Mouse (Mus musculus): ENCODE data around the gene Tpx2. TPM values are rescaled to one million over a fixed set of nuclear protein-coding genes. Genes with fewer than 3 reads are reported as not detected.

Tpx2 gene
- polyA plus RNA-seq, 1 experiment from 2014 or later = 16.1 TPM

DNA sequence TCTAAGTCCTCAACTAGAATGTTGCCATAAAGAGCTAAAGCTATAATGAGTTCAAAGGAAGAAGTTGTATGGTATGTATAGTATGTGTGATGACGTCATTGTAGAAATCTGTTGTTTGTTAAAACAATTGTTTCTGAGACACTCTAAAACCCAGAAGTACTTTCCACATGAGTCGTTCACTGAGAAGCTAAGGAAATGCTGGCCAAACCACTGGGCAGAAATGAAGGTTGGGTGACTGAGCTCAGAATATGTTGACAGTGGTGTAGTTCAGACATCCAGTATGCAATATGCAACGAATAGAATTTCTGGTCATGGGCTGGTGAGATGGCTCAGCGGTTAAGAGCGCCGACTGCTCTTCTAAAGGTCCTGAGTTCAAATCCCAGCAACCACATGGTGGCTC is 15.6 kb downstream of the Tpx2 start:
- Histone ChIP-seq H3K9ac (ENCODE audit: low read depth, low read length) (no peak overlapping the region), H3K4me1 (replicated peaks; ENCODE audit: control insufficient read depth, insufficient read depth, low read length) (no peaks in the 10 kb centered on the region), H3K27me3 (replicated peaks; ENCODE audit: control insufficient read depth, insufficient read depth, low read length) (no peaks in the 10 kb centered on the region), H3K4me2 (replicated peaks; ENCODE audit: low read depth) (no peak overlapping the region), H3K4me3 (ENCODE audit: low read depth, low read length) (no peak overlapping the region), H3K9me3 (ENCODE audit: control insufficient read depth) (no peaks in the 10 kb centered on the region), H3K27ac (ENCODE audit: low read depth, low read length) (no peak overlapping the region), H3K36me3 (ENCODE audit: control insufficient read depth, insufficient read depth) (peaks cover 12% of the 10 kb centered on the region; the same call in 1 of the 2 replicates)
- no peak for TF ChIP-seq CTCF (IDR thresholded peaks at IDR 0.05; ENCODE audit: low read depth)
- 95% methylated on average over 6 of the region's 6 CpGs for WGBS
- ATAC-seq = no peak

DNA sequence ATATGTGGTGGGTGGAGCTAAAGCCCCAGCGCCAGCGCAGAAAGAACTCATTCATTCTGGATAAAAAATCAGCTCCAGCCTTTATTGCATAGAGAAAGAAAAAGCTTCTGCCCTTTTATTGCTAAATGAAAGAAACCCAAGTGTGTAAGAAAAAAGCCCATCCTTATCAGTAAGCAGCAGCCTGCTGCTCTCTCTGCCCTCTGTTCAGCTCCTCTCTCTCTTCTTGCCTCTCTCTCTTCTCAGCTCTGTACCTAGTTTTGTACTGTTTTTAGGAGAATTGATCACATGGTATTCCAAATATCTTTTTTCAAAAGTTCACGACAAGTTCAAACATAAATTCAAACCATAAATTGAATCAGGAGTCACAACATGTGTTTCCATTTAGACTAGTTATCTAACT is 30.5 kb downstream of the Tpx2 start:
- no peak overlapping the region for H3K4me2 ChIP-seq (replicated peaks; ENCODE audit: low read depth)
- TF ChIP-seq CTCF (IDR thresholded peaks at IDR 0.05; ENCODE audit: low read depth) = no peak
- H3K4me1 ChIP-seq (replicated peaks; ENCODE audit: control insufficient read depth, insufficient read depth, low read length) = no peaks in the 10 kb centered on the region
- H3K9me3 ChIP-seq (ENCODE audit: control insufficient read depth) = no peaks in the 10 kb centered on the region
- H3K27ac ChIP-seq (ENCODE audit: low read depth, low read length) = no peak overlapping the region
- 90% methylated on average over 3 of the region's 3 CpGs for WGBS
- H3K9ac ChIP-seq (ENCODE audit: low read depth, low read length) = no peak overlapping the region
- H3K4me3 ChIP-seq (ENCODE audit: low read depth, low read length) = no peak overlapping the region
- no peak for ATAC-seq
- H3K36me3 ChIP-seq (ENCODE audit: control insufficient read depth, insufficient read depth) = peaks cover 47% of the 10 kb centered on the region
- no peaks in the 10 kb centered on the region for H3K27me3 ChIP-seq (replicated peaks; ENCODE audit: control insufficient read depth, insufficient read depth, low read length)

DNA sequence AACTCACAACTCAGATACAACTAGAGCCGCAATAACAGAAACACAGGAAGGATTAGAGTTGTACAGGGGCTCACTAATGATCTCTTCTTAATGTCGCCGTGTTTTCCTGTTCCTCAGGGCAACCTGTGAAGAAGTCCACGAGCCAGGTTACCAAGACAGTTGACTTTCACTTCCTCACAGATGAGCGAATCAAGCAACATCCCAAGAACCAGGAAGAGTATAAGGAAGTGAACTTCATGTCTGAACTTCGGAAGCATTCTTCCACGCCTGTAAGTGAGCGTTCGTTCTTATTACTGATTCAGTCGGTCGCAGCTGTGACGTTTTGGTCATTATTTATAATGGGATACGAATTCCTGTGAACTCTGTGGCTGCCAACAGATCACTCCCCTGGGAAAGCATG is 33.1 kb downstream of the Tpx2 start:
- Histone ChIP-seq H3K36me3 (ENCODE audit: control insufficient read depth, insufficient read depth) (peaks cover 51% of the 10 kb centered on the region), H3K9me3 (ENCODE audit: control insufficient read depth) (no peaks in the 10 kb centered on the region), H3K4me3 (ENCODE audit: low read depth, low read length) (no peak overlapping the region), H3K9ac (ENCODE audit: low read depth, low read length) (no peak overlapping the region), H3K27ac (ENCODE audit: low read depth, low read length) (no peak overlapping the region), H3K27me3 (replicated peaks; ENCODE audit: control insufficient read depth, insufficient read depth, low read length) (no peaks in the 10 kb centered on the region), H3K4me1 (replicated peaks; ENCODE audit: control insufficient read depth, insufficient read depth, low read length) (no peaks in the 10 kb centered on the region), H3K4me2 (replicated peaks; ENCODE audit: low read depth) (no peak overlapping the region)
- ATAC-seq = no peak
- 89% methylated on average over 13 of the region's 13 CpGs for WGBS
- TF ChIP-seq CTCF (IDR thresholded peaks at IDR 0.05; ENCODE audit: low read depth) = no peak

DNA sequence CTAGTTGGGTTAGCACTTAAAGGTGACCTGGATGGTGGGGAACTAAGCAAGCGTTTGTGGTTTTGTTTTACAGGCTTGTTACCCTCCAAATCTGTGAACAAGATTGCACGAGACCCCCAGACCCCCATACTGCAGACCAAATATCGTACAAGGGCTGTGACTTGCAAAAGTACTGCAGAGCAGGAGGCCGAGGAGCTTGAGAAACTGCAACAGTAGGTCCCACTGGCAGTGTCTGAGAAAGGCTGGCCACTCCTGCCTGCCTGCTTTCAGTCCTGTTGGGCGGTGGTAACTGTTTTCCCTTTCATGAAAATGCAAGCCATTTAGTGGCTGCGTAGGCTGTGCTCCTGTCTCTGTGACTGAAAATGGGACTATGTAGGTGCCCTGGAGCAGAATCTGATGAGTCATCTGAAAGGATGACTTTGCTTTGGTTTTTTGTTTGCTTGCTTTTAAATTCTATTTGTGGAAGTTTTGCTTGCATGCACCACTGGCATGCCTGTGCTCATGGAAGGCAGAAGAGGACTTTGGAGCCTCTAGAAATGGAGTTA is 36.4 kb downstream of the Tpx2 start:
- no peaks in the 10 kb centered on the region for H3K9me3 ChIP-seq (ENCODE audit: control insufficient read depth)
- H3K36me3 ChIP-seq (ENCODE audit: control insufficient read depth, insufficient read depth) = peaks cover 70% of the 10 kb centered on the region
- no peak overlapping the region for H3K27ac ChIP-seq (ENCODE audit: low read depth, low read length)
- TF ChIP-seq CTCF (IDR thresholded peaks at IDR 0.05; ENCODE audit: low read depth) = no peak
- H3K4me1 ChIP-seq (replicated peaks; ENCODE audit: control insufficient read depth, insufficient read depth, low read length) = no peaks in the 10 kb centered on the region
- no peaks in the 10 kb centered on the region for H3K27me3 ChIP-seq (replicated peaks; ENCODE audit: control insufficient read depth, insufficient read depth, low read length)
- H3K4me3 ChIP-seq (ENCODE audit: low read depth, low read length) = no peak overlapping the region
- H3K4me2 ChIP-seq (replicated peaks; ENCODE audit: low read depth) = no peak overlapping the region
- no peak overlapping the region for H3K9ac ChIP-seq (ENCODE audit: low read depth, low read length)
- ATAC-seq = no peak
- WGBS = 96% methylated on average over 6 of the region's 6 CpGs

DNA sequence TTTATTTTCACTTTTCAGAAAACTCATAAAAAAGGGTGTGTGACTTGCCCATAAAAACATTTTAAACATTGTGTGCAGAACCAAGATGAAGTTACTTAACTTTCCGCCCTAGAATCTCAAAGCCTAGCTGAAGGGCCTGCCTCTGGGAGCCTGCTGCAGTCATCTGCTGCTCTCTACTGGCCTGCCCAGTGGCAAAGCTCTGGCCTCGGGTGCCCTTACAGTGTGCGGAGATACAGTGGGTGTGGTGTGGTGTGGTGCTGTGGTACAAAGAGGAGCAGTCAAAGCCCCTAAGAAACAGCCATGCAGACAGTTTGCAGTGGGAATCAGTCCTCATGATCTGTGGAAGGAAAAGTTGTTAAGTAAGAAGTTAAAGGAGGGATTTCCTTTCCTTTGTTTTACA is 39.5 kb downstream of the Tpx2 start:
- 85% methylated on average over 3 of the region's 3 CpGs for WGBS
- Histone ChIP-seq H3K4me1 (replicated peaks; ENCODE audit: control insufficient read depth, insufficient read depth, low read length) (no peaks in the 10 kb centered on the region), H3K9me3 (ENCODE audit: control insufficient read depth) (no peaks in the 10 kb centered on the region), H3K4me3 (ENCODE audit: low read depth, low read length) (no peak overlapping the region), H3K27ac (ENCODE audit: low read depth, low read length) (no peak overlapping the region), H3K27me3 (replicated peaks; ENCODE audit: control insufficient read depth, insufficient read depth, low read length) (no peaks in the 10 kb centered on the region), H3K9ac (ENCODE audit: low read depth, low read length) (no peak overlapping the region), H3K36me3 (ENCODE audit: control insufficient read depth, insufficient read depth) (peaks cover 61% of the 10 kb centered on the region), H3K4me2 (replicated peaks; ENCODE audit: low read depth) (no peak overlapping the region)
- TF ChIP-seq CTCF (IDR thresholded peaks at IDR 0.05; ENCODE audit: low read depth) = peak; percentile 26
- no peak for ATAC-seq

DNA sequence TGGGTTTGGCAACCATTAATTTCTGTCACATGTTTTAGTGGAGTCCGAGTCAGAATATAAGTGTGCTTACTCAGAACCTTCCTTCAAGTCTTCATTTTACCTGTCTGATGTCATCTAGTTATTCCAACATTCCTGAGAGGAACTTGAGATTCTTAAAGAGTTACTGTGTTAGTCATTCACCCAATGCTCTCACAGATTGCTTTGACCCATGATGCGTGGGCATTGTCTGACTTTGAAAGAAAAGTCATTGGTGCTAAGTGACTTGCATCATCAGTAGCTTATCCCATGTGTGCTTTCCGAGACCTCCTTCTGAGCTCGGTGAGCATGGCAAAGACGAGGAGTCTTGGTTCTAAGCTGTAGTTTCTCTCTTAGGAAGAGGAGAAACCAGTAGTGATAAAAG is 41.0 kb downstream of the Tpx2 start:
- no peak for ATAC-seq
- H3K36me3 ChIP-seq (ENCODE audit: control insufficient read depth, insufficient read depth) = peaks cover 70% of the 10 kb centered on the region
- no peak for TF ChIP-seq CTCF (IDR thresholded peaks at IDR 0.05; ENCODE audit: low read depth)

DNA sequence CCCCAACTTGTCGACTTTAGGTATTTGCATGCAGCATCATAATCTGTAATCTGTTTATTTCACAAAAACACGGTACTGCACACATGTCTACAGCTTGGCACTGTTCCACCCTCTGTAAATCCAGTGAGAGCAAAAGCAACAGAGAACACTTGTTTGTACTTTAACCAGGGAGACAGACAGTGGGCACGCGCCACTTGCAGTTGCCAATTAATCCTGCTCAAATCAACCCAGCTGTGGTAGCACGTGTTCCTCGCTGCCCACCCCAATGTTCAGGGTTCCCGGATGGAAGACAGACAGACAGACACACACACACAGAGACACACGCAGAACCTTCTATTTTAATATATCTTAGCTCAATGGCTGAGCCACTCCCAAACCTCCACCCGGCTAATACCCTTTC is 48.1 kb downstream of the Tpx2 start:
- Histone ChIP-seq H3K4me3 (ENCODE audit: low read depth, low read length) (no peak overlapping the region), H3K27me3 (replicated peaks; ENCODE audit: control insufficient read depth, insufficient read depth, low read length) (no peaks in the 10 kb centered on the region), H3K9me3 (ENCODE audit: control insufficient read depth) (no peaks in the 10 kb centered on the region), H3K36me3 (ENCODE audit: control insufficient read depth, insufficient read depth) (peaks cover 43% of the 10 kb centered on the region), H3K27ac (ENCODE audit: low read depth, low read length) (no peak overlapping the region), H3K9ac (ENCODE audit: low read depth, low read length) (no peak overlapping the region), H3K4me1 (replicated peaks; ENCODE audit: control insufficient read depth, insufficient read depth, low read length) (no peaks in the 10 kb centered on the region), H3K4me2 (replicated peaks; ENCODE audit: low read depth) (no peak overlapping the region)
- no peak for TF ChIP-seq CTCF (IDR thresholded peaks at IDR 0.05; ENCODE audit: low read depth)
- WGBS = 86% methylated on average over 9 of the region's 9 CpGs
- no peak for ATAC-seq

More for the DNA sequence above, 41.0 kb downstream of the Tpx2 start:
- Histone ChIP-seq H3K9ac (ENCODE audit: low read depth, low read length) (no peak overlapping the region), H3K27me3 (replicated peaks; ENCODE audit: control insufficient read depth, insufficient read depth, low read length) (no peaks in the 10 kb centered on the region), H3K27ac (ENCODE audit: low read depth, low read length) (no peak overlapping the region; the same call in 1 of the 2 replicates), H3K9me3 (ENCODE audit: control insufficient read depth) (no peaks in the 10 kb centered on the region), H3K4me3 (ENCODE audit: low read depth, low read length) (no peak overlapping the region), H3K4me1 (replicated peaks; ENCODE audit: control insufficient read depth, insufficient read depth, low read length) (no peaks in the 10 kb centered on the region), H3K4me2 (replicated peaks; ENCODE audit: low read depth) (no peak overlapping the region)
- 95% methylated on average over 5 of the region's 5 CpGs for WGBS

All from intestine, postnatal 0 days (tissue).